Mouse (Mus musculus) ES-Bruce4 (cell line): Measurements from ENCODE around the gene Usp29. TPM values are rescaled to one million over a fixed set of nuclear protein-coding genes. Genes with fewer than 3 reads are reported as not detected.
A peak's percentile ranks its signal among the peaks of the same experiment; 100 is the strongest.

Experiments
- H3K27ac ChIP-seq: 2 replicates; pipeline ENCODE4 v1.5.1; 2012; ENCODE audit warnings: low read length, inconsistent platforms; ENCODE audit not compliant: insufficient read depth
- H3K27me3 ChIP-seq: 2 replicates; pipeline ENCODE4 v1.6.1; 2012; ENCODE audit warnings: mild to moderate bottlenecking, low read length, inconsistent platforms; ENCODE audit not compliant: control insufficient read depth, poor library complexity, insufficient read depth, severe bottlenecking
- H3K36me3 ChIP-seq: 2 replicates; pipeline ENCODE4 v1.6.1; 2012; ENCODE audit warnings: inconsistent platforms, mild to moderate bottlenecking, low read length, moderate library complexity; ENCODE audit not compliant: control insufficient read depth, poor library complexity, insufficient read depth, severe bottlenecking
- H3K4me1 ChIP-seq: one replicate; pipeline ENCODE4 v1.8.1; 2011; ENCODE audit warnings: low read length; ENCODE audit not compliant: control insufficient read depth, insufficient read depth
- H3K4me3 ChIP-seq: 2 replicates; pipeline ENCODE4 v1.5.1; 2011; ENCODE audit warnings: low read depth, mild to moderate bottlenecking, low read length
- H3K9ac ChIP-seq: 2 replicates; pipeline ENCODE4 v1.6.1; 2012; ENCODE audit warnings: low read depth, mild to moderate bottlenecking, inconsistent platforms; ENCODE audit not compliant: poor library complexity, severe bottlenecking
- H3K9me3 ChIP-seq: replicated peaks from 2 replicates; pipeline ENCODE4 v1.6.1; 2012; ENCODE audit warnings: mild to moderate bottlenecking, low read length, inconsistent platforms; ENCODE audit not compliant: control insufficient read depth, poor library complexity, insufficient read depth, severe bottlenecking
- CTCF ChIP-seq: IDR thresholded peaks from one replicate; pipeline ENCODE4 v1.8.1; 2011; ENCODE audit warnings: low read depth, low read length
- EP300 ChIP-seq: IDR thresholded peaks from 2 replicates; pipeline ENCODE4 v1.6.1; 2011; ENCODE audit warnings: low read depth, low read length; ENCODE audit not compliant: insufficient read depth
- POLR2A ChIP-seq: IDR thresholded peaks from one replicate; pipeline ENCODE4 v1.8.1; 2011; ENCODE audit warnings: low read length; ENCODE audit not compliant: insufficient read depth
- polyA plus RNA-seq: library from polyadenylated mRNA; stranded (reverse); fragments of >200 nt; gene quantifications from 2 replicates; pipeline ENCODE4 v1.2.4, GENCODE M21; 2011; ENCODE audit warnings: low read depth; ENCODE audit not compliant: missing spikeins, insufficient read depth, insufficient read length

The Usp29 gene
- polyA plus RNA-seq, 1 experiment = 12.8 TPM

GRCm38 (mm10) chr7:6730801-6731200 lies 423 bp downstream of the Usp29 start:
- H3K4me3 ChIP-seq = peak overlapping the region; percentile 64
- H3K27me3 ChIP-seq = no peaks in the 10 kb centered on the region
- 0 out of 2 replicates have a peak overlapping the region, but pooled peaks have one; percentile 29 for H3K9ac ChIP-seq
- H3K27ac ChIP-seq = no peak overlapping the region
- H3K4me1 ChIP-seq = no peaks in the 10 kb centered on the region
- peaks cover 13% of the 10 kb centered on the region for H3K9me3 ChIP-seq
- peaks cover 3% of the 10 kb centered on the region for H3K36me3 ChIP-seq
- no peak for TF ChIP-seq POLR2A
- no peak for TF ChIP-seq EP300
- TF ChIP-seq CTCF = no peak

- Histone ChIP-seq H3K4me1 (no peaks in the 10 kb centered on the region), H3K9ac (0 out of 2 replicates have a peak overlapping the region, but pooled peaks have one; percentile 29), H3K36me3 (no peaks in the 10 kb centered on the region), H3K27ac (no peak overlapping the region), H3K27me3 (no peaks in the 10 kb centered on the region), H3K9me3 (peaks cover 14% of the 10 kb centered on the region), H3K4me3 (no peak overlapping the region)
- TF ChIP-seq CTCF (no peak), EP300 (no peak), POLR2A (no peak)
These were observed 995 bp downstream of the Usp29 start for GRCm38 (mm10) chr7:6731373-6731772.

GRCm38 (mm10) chr7:6731930-6732329 lies 1.6 kb downstream of the Usp29 start:
- Histone ChIP-seq H3K27me3 (no peaks in the 10 kb centered on the region), H3K9me3 (peaks cover 14% of the 10 kb centered on the region), H3K4me3 (no peak overlapping the region), H3K36me3 (no peaks in the 10 kb centered on the region), H3K27ac (no peak overlapping the region), H3K4me1 (no peaks in the 10 kb centered on the region), H3K9ac (no peak overlapping the region)
- TF ChIP-seq POLR2A (no peak), CTCF (no peak), EP300 (no peak)

GRCm38 (mm10) chr7:6736060-6736459 lies 5.7 kb downstream of the Usp29 start:
- Histone ChIP-seq H3K36me3 (no peaks in the 10 kb centered on the region), H3K4me1 (no peaks in the 10 kb centered on the region), H3K9ac (no peak overlapping the region), H3K27me3 (no peaks in the 10 kb centered on the region), H3K4me3 (no peak overlapping the region), H3K9me3 (peaks cover 7% of the 10 kb centered on the region), H3K27ac (no peak overlapping the region)
- TF ChIP-seq POLR2A = no peak

GRCm38 (mm10) chr7:6744281-6744904 lies 14.0 kb downstream of the Usp29 start:
- Histone ChIP-seq H3K4me3 (no peak overlapping the region), H3K27me3 (no peaks in the 10 kb centered on the region), H3K4me1 (no peaks in the 10 kb centered on the region), H3K27ac (no peak overlapping the region), H3K36me3 (no peaks in the 10 kb centered on the region), H3K9ac (no peak overlapping the region), H3K9me3 (no peaks in the 10 kb centered on the region)
- TF ChIP-seq POLR2A = no peak
- TF ChIP-seq EP300 = no peak
- TF ChIP-seq CTCF = no peak

GRCm38 (mm10) chr7:6749196-6749595 lies 18.8 kb downstream of the Usp29 start:
- H3K27me3 ChIP-seq = no peaks in the 10 kb centered on the region
- no peak for TF ChIP-seq CTCF
- no peak overlapping the region for H3K9ac ChIP-seq
- H3K9me3 ChIP-seq = no peaks in the 10 kb centered on the region
- no peak overlapping the region for H3K27ac ChIP-seq
- no peak overlapping the region for H3K4me3 ChIP-seq
- peaks cover 2% of the 10 kb centered on the region for H3K4me1 ChIP-seq
- no peaks in the 10 kb centered on the region for H3K36me3 ChIP-seq
